Mouse (Mus musculus) c-Kit-positive CD71-positive TER-119-negative erythroid progenitor cells, embryonic 14.5 days (primary cell): ENCODE data around the gene Olfr106-ps.

Source experiments
- DNase-seq: peaks from one replicate; pipeline ENCODE4 v3.0.0-alpha.2; 2013; ENCODE audit warnings: low read depth

The Olfr106-ps gene

GRCm38 (mm10) chr17:37390093-37390492 is at the start of gene Olfr106-ps:
Gene Olfr106-ps (plus strand): TSS chr17:37390393.
- no peak for DNase-seq

- no peak for DNase-seq
These were observed 30.9 kb upstream of the Olfr106-ps start, which contains the start of gene Olfr104-ps for GRCm38 (mm10) chr17:37359282-37359681. Gene Olfr104-ps (plus strand): TSS chr17:37359582.

GRCm38 (mm10) chr17:37378733-37379132 is 11.5 kb upstream of the Olfr106-ps start, which contains the start of gene Olfr105-ps:
Gene Olfr105-ps (plus strand): TSS chr17:37379033.
- DNase-seq = no peak

- no peak for DNase-seq
These were observed 8.7 kb downstream of the Olfr106-ps start, which contains the start of gene Olfr107 for GRCm38 (mm10) chr17:37398926-37399325. Gene Olfr107 (plus strand): TSS chr17:37399226.

- no peak for DNase-seq
These were observed 23.2 kb downstream of the Olfr106-ps start for GRCm38 (mm10) chr17:37413380-37413779.

- DNase-seq = no peak
These were observed 55.0 kb downstream of the Olfr106-ps start, which contains the start of gene Olfr108 for GRCm38 (mm10) chr17:37445180-37445579. Gene Olfr108 (plus strand): TSS chr17:37445480.
